Mouse (Mus musculus) embryonic facial prominence, embryonic 15.5 days (tissue): ENCODE results near the gene Wdr46. TPM values are rescaled to one million over a fixed set of nuclear protein-coding genes. Genes with fewer than 3 reads are reported as not detected.

Experiments used
- ATAC-seq: fragments of 200-750 bp; cut with Nextera tagmentation; 2 replicates; pipeline ENCODE4 v1.8.0; 2017; ENCODE audit warnings: low read depth, moderate TSS enrichment; ENCODE audit not compliant: insufficient number of reproducible peaks, low FRiP score, low TSS enrichment
- H3K27ac ChIP-seq: fragments of 300-500 bp; sonication (generic); replicated peaks from 2 replicates; pipeline ENCODE4 v1.5.1; 2015; ENCODE audit warnings: mild to moderate bottlenecking, inconsistent platforms
- H3K27me3 ChIP-seq: fragments of 300-500 bp; sonication (generic); 2 replicates; pipeline ENCODE4 v1.6.1; 2015; ENCODE audit warnings: inconsistent platforms
- H3K36me3 ChIP-seq: fragments of 300-500 bp; sonication (generic); 2 replicates; pipeline ENCODE4 v1.6.1; 2015; ENCODE audit warnings: mild to moderate bottlenecking, inconsistent platforms
- H3K4me1 ChIP-seq: fragments of 300-500 bp; sonication (generic); 2 replicates; pipeline ENCODE4 v1.6.1; 2015; ENCODE audit warnings: inconsistent platforms
- H3K4me2 ChIP-seq: fragments of 300-500 bp; sonication (generic); replicated peaks from 2 replicates; pipeline ENCODE4 v1.6.1; 2015; ENCODE audit warnings: mild to moderate bottlenecking, inconsistent platforms
- H3K4me3 ChIP-seq: fragments of 300-500 bp; sonication (generic); replicated peaks from 2 replicates; pipeline ENCODE4 v1.5.1; 2015; ENCODE audit warnings: mild to moderate bottlenecking, inconsistent platforms
- H3K9ac ChIP-seq: fragments of 300-500 bp; sonication (generic); 2 replicates; pipeline ENCODE4 v1.6.1; 2015; ENCODE audit warnings: inconsistent platforms
- H3K9me3 ChIP-seq: fragments of 300-500 bp; sonication (generic); replicated peaks from 2 replicates; pipeline ENCODE4 v1.6.1; 2016; ENCODE audit warnings: inconsistent platforms
- WGBS: fragments of 180-500 bp; shearing (Covaris S2); methylation state at CpG from one replicate; pipeline ENCODE4 v1.1.7; 2015; 5-methylcytosine and 5-hydroxymethylcytosine counted together
- polyA plus RNA-seq: library from polyadenylated mRNA; unstranded; fragments of >200 nt; fragmentation: Nextera tagmentation; extraction: Ambion mirVana; gene quantifications from 2 replicates; pipeline ENCODE4 v1.2.1, GENCODE M21; 2015

The Wdr46 gene
- polyA plus RNA-seq, 1 experiment from 2014 or later = 36.5 TPM

- peak overlapping the region; percentile 90 for H3K4me2 ChIP-seq
- peaks cover 10% of the 10 kb centered on the region; the same call in 1 of the 2 replicates for H3K36me3 ChIP-seq
- H3K4me1 ChIP-seq = peaks cover 24% of the 10 kb centered on the region
- no peaks in the 10 kb centered on the region for H3K9me3 ChIP-seq
- ATAC-seq = peak; percentile 11
- H3K9ac ChIP-seq = peak overlapping the region; percentile 39
- H3K27ac ChIP-seq = peak overlapping the region; percentile 76
- WGBS = under 1% methylated on average over 36 of the region's 36 CpGs
- peak overlapping the region; percentile 66 for H3K4me3 ChIP-seq
- no peaks in the 10 kb centered on the region for H3K27me3 ChIP-seq
Measured at GRCm38 (mm10) chr17:33920282-33921097, 20.0 kb upstream of the Wdr46 start.

DNA sequence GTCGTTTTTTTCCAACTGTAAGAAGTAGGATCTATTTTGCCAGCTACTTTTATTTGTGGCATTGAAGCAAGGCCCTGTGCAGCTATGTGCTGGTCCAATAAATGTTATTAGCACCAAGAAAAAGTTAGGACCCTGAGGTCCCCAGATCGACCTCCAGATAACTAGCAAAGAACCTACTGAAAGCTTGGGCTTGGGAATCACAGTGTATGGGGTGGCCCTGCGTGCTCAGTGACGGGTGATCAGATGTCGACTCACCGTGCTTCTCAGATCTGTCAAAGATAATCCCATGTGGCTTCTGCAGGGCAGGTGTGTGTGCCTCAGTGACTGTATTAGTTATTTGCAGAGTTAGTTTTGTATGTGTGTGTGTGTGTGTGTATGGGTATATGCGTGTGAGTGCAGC is 19.1 kb upstream of the Wdr46 start:
- H3K9ac ChIP-seq = no peak overlapping the region
- H3K4me3 ChIP-seq = 0 out of 2 replicates have a peak overlapping the region, but pooled peaks have one; percentile 66
- no peaks in the 10 kb centered on the region for H3K9me3 ChIP-seq
- no peak overlapping the region for H3K27ac ChIP-seq
- H3K27me3 ChIP-seq = no peaks in the 10 kb centered on the region
- no peak overlapping the region for H3K4me2 ChIP-seq
- peaks cover 10% of the 10 kb centered on the region; the same call in 1 of the 2 replicates for H3K36me3 ChIP-seq
- no peak for ATAC-seq
- H3K4me1 ChIP-seq = peaks cover 22% of the 10 kb centered on the region
- 79% methylated on average over 7 of the region's 7 CpGs for WGBS

DNA sequence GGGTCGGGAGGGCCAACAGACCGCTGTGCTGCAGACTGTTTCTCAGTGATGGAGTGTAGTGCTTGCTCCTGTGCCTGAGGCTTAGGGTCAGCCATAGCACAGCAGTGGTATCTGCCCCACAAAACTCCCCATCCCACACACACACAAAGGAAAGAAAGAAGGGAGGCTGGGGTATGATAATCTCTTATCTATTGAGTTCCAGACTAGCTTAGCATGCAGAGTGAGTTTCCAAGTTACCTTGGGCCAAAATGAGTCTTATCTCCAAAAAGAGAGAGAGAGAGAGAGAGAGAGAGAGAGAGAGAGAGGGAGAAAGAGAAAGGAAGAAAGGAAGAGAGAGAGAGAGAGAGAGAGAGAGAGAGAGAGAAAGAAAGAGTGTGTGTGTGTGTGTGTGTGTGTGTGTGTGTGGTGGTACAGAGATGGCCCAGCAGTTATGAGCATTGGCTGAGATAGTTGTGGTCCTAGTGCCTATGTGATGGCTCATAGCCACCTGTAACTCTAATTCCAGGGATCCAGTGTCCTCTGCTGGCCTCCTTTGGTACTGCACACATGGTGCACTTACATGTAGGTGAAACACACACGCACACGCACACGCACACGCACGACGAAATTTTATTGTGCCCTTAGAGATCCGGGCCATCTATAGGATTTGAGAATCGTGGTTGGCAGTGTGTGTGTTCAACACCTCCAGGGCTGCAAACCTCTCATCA is 15.7 kb upstream of the Wdr46 start:
- WGBS = 88% methylated on average over 10 of the region's 10 CpGs
- no peak for ATAC-seq

GRCm38 (mm10) chr17:33925406-33926116 is 14.9 kb upstream of the Wdr46 start:
- H3K9me3 ChIP-seq = no peaks in the 10 kb centered on the region
- H3K27ac ChIP-seq = no peak overlapping the region
- no peaks in the 10 kb centered on the region for H3K27me3 ChIP-seq
- no peak overlapping the region for H3K9ac ChIP-seq
- H3K4me2 ChIP-seq = no peak overlapping the region
- peaks cover 9% of the 10 kb centered on the region; the same call in 1 of the 2 replicates for H3K36me3 ChIP-seq
- peaks cover 14% of the 10 kb centered on the region for H3K4me1 ChIP-seq
- no peak overlapping the region for H3K4me3 ChIP-seq
- ATAC-seq = no peak
- 78% methylated on average over 21 of the region's 21 CpGs for WGBS

More for the DNA sequence above, 15.7 kb upstream of the Wdr46 start:
- Histone ChIP-seq H3K4me3 (no peak overlapping the region), H3K9ac (no peak overlapping the region), H3K4me1 (peaks cover 11% of the 10 kb centered on the region), H3K27ac (no peak overlapping the region), H3K36me3 (peaks cover 9% of the 10 kb centered on the region; the same call in 1 of the 2 replicates), H3K4me2 (no peak overlapping the region), H3K27me3 (no peaks in the 10 kb centered on the region), H3K9me3 (no peaks in the 10 kb centered on the region)

- Histone ChIP-seq H3K4me1 (peaks cover 22% of the 10 kb centered on the region), H3K27ac (no peak overlapping the region), H3K4me2 (no peak overlapping the region), H3K27me3 (no peaks in the 10 kb centered on the region), H3K9me3 (no peaks in the 10 kb centered on the region), H3K9ac (no peak overlapping the region), H3K36me3 (peaks cover 9% of the 10 kb centered on the region; the same call in 1 of the 2 replicates), H3K4me3 (no peak overlapping the region)
- WGBS = 73% methylated on average over 17 of the region's 17 CpGs
- no peak for ATAC-seq
Measured at GRCm38 (mm10) chr17:33926207-33926932, 14.1 kb upstream of the Wdr46 start.

- WGBS = 60% methylated on average over 21 of the region's 21 CpGs
- H3K27me3 ChIP-seq = no peaks in the 10 kb centered on the region
- H3K4me1 ChIP-seq = peaks cover 30% of the 10 kb centered on the region
- no peak for ATAC-seq
- peak overlapping the region; percentile 98 for H3K4me2 ChIP-seq
- H3K36me3 ChIP-seq = peaks cover 21% of the 10 kb centered on the region
- no peaks in the 10 kb centered on the region for H3K9me3 ChIP-seq
- H3K27ac ChIP-seq = no peak overlapping the region
- peak overlapping the region; percentile 78 for H3K4me3 ChIP-seq
- peak overlapping the region; percentile 67 for H3K9ac ChIP-seq
Measured at GRCm38 (mm10) chr17:33928251-33928947, 12.1 kb upstream of the Wdr46 start.

GRCm38 (mm10) chr17:33929371-33930279 is 10.8 kb upstream of the Wdr46 start, which contains the start of gene Rgl2:
Gene Rgl2, plus strand, starts transcription at chr17:33929543.
- Histone ChIP-seq H3K9ac (peak within 1 kb of the TSS; percentile 67), H3K27ac (peak within 1 kb of the TSS; percentile 96), H3K27me3 (no peaks in the 10 kb centered on the region), H3K4me2 (peak within 1 kb of the TSS; percentile 98), H3K9me3 (no peaks in the 10 kb centered on the region), H3K36me3 (peaks cover 30% of the 10 kb centered on the region), H3K4me1 (peaks cover 30% of the 10 kb centered on the region), H3K4me3 (peak within 1 kb of the TSS; percentile 78)
- WGBS = under 1% methylated on average over 79 of the region's 80 CpGs
- ATAC-seq = peak; percentile 87

- Histone ChIP-seq H3K4me1 (peaks cover 30% of the 10 kb centered on the region), H3K9ac (peak overlapping the region; percentile 67), H3K4me3 (peak overlapping the region; percentile 78), H3K36me3 (peaks cover 39% of the 10 kb centered on the region), H3K27me3 (no peaks in the 10 kb centered on the region), H3K9me3 (no peaks in the 10 kb centered on the region), H3K4me2 (peak overlapping the region; percentile 98), H3K27ac (peak overlapping the region; percentile 96)
- peak; percentile 4; the same call in 1 of the 2 replicates for ATAC-seq
- WGBS = under 1% methylated on average over 45 of the region's 45 CpGs
Measured at GRCm38 (mm10) chr17:33930280-33931158, 9.9 kb upstream of the Wdr46 start.
